Mouse (Mus musculus): ENCODE measurements around the gene Eif3c. TPM values are rescaled to one million over a fixed set of nuclear protein-coding genes. Genes with fewer than 3 reads are reported as not detected.

The Eif3c gene
- total RNA-seq, 1 experiment = 289 TPM

DNA sequence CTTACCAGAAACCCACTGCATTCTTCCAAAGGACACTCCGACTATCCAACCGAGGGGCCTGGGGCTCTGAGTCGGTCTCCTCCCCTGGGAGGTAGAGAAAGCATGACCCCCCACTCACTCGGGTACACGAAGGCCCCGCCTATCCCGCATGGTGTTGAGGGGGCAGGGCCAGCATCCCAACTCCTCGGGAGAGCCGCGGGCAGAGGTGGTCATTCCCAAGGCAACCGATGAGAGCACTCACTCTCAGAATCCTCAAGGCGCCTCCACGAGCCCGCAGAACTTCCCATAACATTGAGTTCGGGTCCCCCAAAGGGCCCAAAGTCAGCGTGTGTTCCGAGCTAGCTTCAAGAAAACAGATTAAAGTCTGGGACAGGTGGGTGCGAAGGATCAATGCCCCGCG is 16.5 kb upstream of the Eif3c start:
- in situ Hi-C loops (cut with MboI; ENCODE audit: low sequenced_read_pairs in 2 of 2, unreplicated experiment in 2 of 2) = no loop called here
- no peak for DNase-seq (ENCODE audit: low read depth, low spot score)
- peaks cover 0 to 10% of the 10 kb centered on the region in 2 experiments; a peak in 1 of 4 replicates for H3K4me1 ChIP-seq (ENCODE audit: control insufficient read depth in 2 of 2, insufficient read depth in 2 of 2, low read length in 2 of 2, poor library complexity in 1 of 2)
- H3K36me3 ChIP-seq (ENCODE audit: control insufficient read depth, insufficient read depth, low read length, poor library complexity, severe bottlenecking) = 0 out of 2 replicates have a peak, but pooled peaks cover 3% of the 10 kb centered on the region
- H3K27ac ChIP-seq (ENCODE audit: insufficient read depth, low read depth, low read length, poor library complexity, severe bottlenecking) = no peak overlapping the region
- no peaks in the 10 kb centered on the region for H3K9me3 ChIP-seq (ENCODE audit: control insufficient read depth, insufficient read depth, low read depth, low read length)
- H3K4me3 ChIP-seq (ENCODE audit: insufficient read depth in 1 of 2, low read depth in 1 of 2, low read length in 2 of 2, poor library complexity in 1 of 2, severe bottlenecking in 1 of 2) = peak overlapping the region; percentile 64 to 74
- peak overlapping the region; percentile 72 for H3K9ac ChIP-seq (ENCODE audit: insufficient read depth, low read depth, low read length, poor library complexity, severe bottlenecking)
- TF ChIP-seq ZNF384 (IDR thresholded peaks at IDR 0.05; ENCODE audit: low read depth, low read length) = no peak

DNA sequence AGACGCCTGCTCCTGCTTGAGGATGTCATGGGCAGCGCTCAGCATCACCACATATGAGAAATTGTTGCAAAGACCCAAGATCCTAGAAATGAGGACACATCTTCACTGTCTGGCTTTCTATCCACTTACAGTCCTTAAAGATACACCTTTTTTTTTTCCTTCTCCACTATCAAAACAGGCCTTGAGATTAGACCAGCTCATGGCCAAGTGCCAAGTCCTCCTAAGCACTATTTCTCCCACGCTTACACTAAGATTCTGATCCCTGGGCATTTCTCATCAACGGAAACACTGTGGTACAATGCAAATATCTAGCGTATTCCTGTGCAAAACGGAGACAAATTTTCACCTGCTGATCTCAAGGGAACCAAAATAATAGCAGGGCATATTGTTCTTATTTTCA is 15.4 kb upstream of the Eif3c start:
- H3K36me3 ChIP-seq (ENCODE audit: control insufficient read depth, insufficient read depth, low read length, poor library complexity, severe bottlenecking) = 0 out of 2 replicates have a peak, but pooled peaks cover 3% of the 10 kb centered on the region
- TF ChIP-seq CHD2 (IDR thresholded peaks at IDR 0.05; ENCODE audit: low read depth, low read length) (no peak), MAFK (IDR thresholded peaks at IDR 0.05; ENCODE audit: insufficient read depth, low read depth, low read length) (no peak), ZC3H11A (IDR thresholded peaks at IDR 0.05; ENCODE audit: borderline replicate concordance, low read depth, low read length) (no peak), ZNF384 (IDR thresholded peaks at IDR 0.05; ENCODE audit: low read depth, low read length) (no peak), HCFC1 (IDR thresholded peaks at IDR 0.05; ENCODE audit: borderline replicate concordance, insufficient read depth, low read length) (no peak)
- no peak overlapping the region for H3K4me3 ChIP-seq (ENCODE audit: insufficient read depth in 1 of 2, low read depth in 1 of 2, low read length in 2 of 2, poor library complexity in 1 of 2, severe bottlenecking in 1 of 2)
- peaks cover 0 to 10% of the 10 kb centered on the region in 2 experiments; a peak in 1 of 4 replicates for H3K4me1 ChIP-seq (ENCODE audit: control insufficient read depth in 2 of 2, insufficient read depth in 2 of 2, low read length in 2 of 2, poor library complexity in 1 of 2)
- no peak overlapping the region for H3K27ac ChIP-seq (ENCODE audit: insufficient read depth, low read depth, low read length, poor library complexity, severe bottlenecking)
- no peaks in the 10 kb centered on the region for H3K9me3 ChIP-seq (ENCODE audit: control insufficient read depth, insufficient read depth, low read depth, low read length)
- H3K9ac ChIP-seq (ENCODE audit: insufficient read depth, low read depth, low read length, poor library complexity, severe bottlenecking) = no peak overlapping the region
- in situ Hi-C loops (cut with MboI; ENCODE audit: low sequenced_read_pairs in 2 of 2, unreplicated experiment in 2 of 2) = no loop called here
- DNase-seq (ENCODE audit: low read depth, low spot score) = no peak

DNA sequence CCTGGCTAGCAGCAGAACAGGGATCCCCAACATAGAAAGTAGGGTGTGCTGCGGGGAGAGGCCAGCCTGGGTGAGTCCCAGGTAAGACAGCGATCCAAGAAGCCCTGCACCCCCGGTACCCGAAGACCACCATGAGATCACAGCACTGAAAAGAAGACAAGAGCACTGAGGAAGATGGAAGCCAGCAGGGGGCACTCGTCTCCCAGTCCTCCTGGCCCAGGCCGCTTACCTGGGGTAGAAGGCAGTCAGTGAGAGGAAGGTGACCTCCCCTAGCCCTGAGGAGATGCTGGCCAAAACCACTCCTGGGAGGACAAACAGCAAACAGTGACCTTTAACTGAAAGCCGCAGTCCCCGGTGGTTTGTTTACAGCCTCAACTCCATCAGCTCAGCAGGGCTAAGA is 13.0 kb upstream of the Eif3c start:
- Histone ChIP-seq H3K4me3 (ENCODE audit: insufficient read depth in 1 of 2, low read depth in 1 of 2, low read length in 2 of 2, poor library complexity in 1 of 2, severe bottlenecking in 1 of 2) (no peak overlapping the region), H3K4me1 (ENCODE audit: control insufficient read depth in 2 of 2, insufficient read depth in 2 of 2, low read length in 2 of 2, poor library complexity in 1 of 2) (0 out of 4 replicates have a peak, but pooled peaks cover 0 to 4% of the 10 kb centered on the region in 2 experiments), H3K9ac (ENCODE audit: insufficient read depth, low read depth, low read length, poor library complexity, severe bottlenecking) (no peak overlapping the region), H3K9me3 (ENCODE audit: control insufficient read depth, insufficient read depth, low read depth, low read length) (no peaks in the 10 kb centered on the region), H3K36me3 (ENCODE audit: control insufficient read depth, insufficient read depth, low read length, poor library complexity, severe bottlenecking) (peaks cover 12% of the 10 kb centered on the region), H3K27ac (ENCODE audit: insufficient read depth, low read depth, low read length, poor library complexity, severe bottlenecking) (no peak overlapping the region)
- no peak for DNase-seq (ENCODE audit: low read depth, low spot score)
- in situ Hi-C loops (cut with MboI; ENCODE audit: low sequenced_read_pairs in 2 of 2, unreplicated experiment in 2 of 2) = no loop called here
- TF ChIP-seq HCFC1 (IDR thresholded peaks at IDR 0.05; ENCODE audit: borderline replicate concordance, insufficient read depth, low read length) = no peak
- TF ChIP-seq ZNF384 (IDR thresholded peaks at IDR 0.05; ENCODE audit: low read depth, low read length) = no peak
- TF ChIP-seq MAFK (IDR thresholded peaks at IDR 0.05; ENCODE audit: insufficient read depth, low read depth, low read length) = no peak
- no peak for TF ChIP-seq CHD2 (IDR thresholded peaks at IDR 0.05; ENCODE audit: low read depth, low read length)

- no peaks in the 10 kb centered on the region for H3K4me1 ChIP-seq (ENCODE audit: control insufficient read depth in 2 of 2, insufficient read depth in 2 of 2, low read length in 2 of 2, poor library complexity in 1 of 2)
- H3K9me3 ChIP-seq (ENCODE audit: control insufficient read depth, insufficient read depth, low read depth, low read length) = no peaks in the 10 kb centered on the region
- H3K36me3 ChIP-seq (ENCODE audit: control insufficient read depth, insufficient read depth, low read length, poor library complexity, severe bottlenecking) = peaks cover 17% of the 10 kb centered on the region
- H3K9ac ChIP-seq (ENCODE audit: insufficient read depth, low read depth, low read length, poor library complexity, severe bottlenecking) = no peak overlapping the region
- H3K4me3 ChIP-seq (ENCODE audit: insufficient read depth in 1 of 2, low read depth in 1 of 2, low read length in 2 of 2, poor library complexity in 1 of 2, severe bottlenecking in 1 of 2) = no peak overlapping the region
- TF ChIP-seq HCFC1 (IDR thresholded peaks at IDR 0.05; ENCODE audit: borderline replicate concordance, insufficient read depth, low read length) (0 out of 2 replicates have a peak, but pooled peaks have one; percentile 38), MAFK (IDR thresholded peaks at IDR 0.05; ENCODE audit: insufficient read depth, low read depth, low read length) (peak; percentile 17; the same call in 1 of the 2 replicates), ZNF384 (IDR thresholded peaks at IDR 0.05; ENCODE audit: low read depth, low read length) (0 out of 2 replicates have a peak, but pooled peaks have one; percentile 32), ZC3H11A (IDR thresholded peaks at IDR 0.05; ENCODE audit: borderline replicate concordance, low read depth, low read length) (peak; percentile 80; the same call in 1 of the 2 replicates), CHD2 (IDR thresholded peaks at IDR 0.05; ENCODE audit: low read depth, low read length) (no peak)
- H3K27ac ChIP-seq (ENCODE audit: insufficient read depth, low read depth, low read length, poor library complexity, severe bottlenecking) = no peak overlapping the region
- in situ Hi-C loops (cut with MboI; ENCODE audit: low sequenced_read_pairs in 2 of 2, unreplicated experiment in 2 of 2) = no loop called here
- peak; percentile 78 for DNase-seq (ENCODE audit: low read depth, low spot score)
These were observed 10.7 kb upstream of the Eif3c start for GRCm38 (mm10) chr7:126576946-126577345.

DNA sequence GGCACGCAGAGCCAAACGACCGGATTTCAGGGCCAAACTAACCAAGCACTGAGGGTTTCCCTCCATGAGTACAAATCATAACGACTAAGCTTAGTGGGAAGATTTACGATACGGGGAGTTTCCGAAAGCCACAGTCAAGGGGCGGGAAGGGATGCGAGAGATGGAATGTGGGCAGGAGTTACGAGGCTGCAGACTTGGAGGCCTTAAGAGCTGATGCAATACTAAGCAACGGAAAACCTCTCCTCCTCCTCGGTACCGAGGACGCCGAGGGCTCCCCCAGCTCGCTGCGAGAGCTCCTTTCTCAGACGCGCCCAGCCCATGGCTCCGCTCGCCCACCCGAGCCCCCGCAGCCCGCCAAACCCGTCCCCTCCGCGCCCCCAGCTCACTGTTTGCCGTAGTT is 518 bp downstream of the Eif3c start:
- Histone ChIP-seq H3K27ac (ENCODE audit: insufficient read depth, low read depth, low read length, poor library complexity, severe bottlenecking) (peak overlapping the region; percentile 61; the same call in 1 of the 2 replicates), H3K9me3 (ENCODE audit: control insufficient read depth, insufficient read depth, low read depth, low read length) (no peaks in the 10 kb centered on the region), H3K4me1 (ENCODE audit: control insufficient read depth in 2 of 2, insufficient read depth in 2 of 2, low read length in 2 of 2, poor library complexity in 1 of 2) (no peaks in the 10 kb centered on the region), H3K4me3 (ENCODE audit: insufficient read depth in 1 of 2, low read depth in 1 of 2, low read length in 2 of 2, poor library complexity in 1 of 2, severe bottlenecking in 1 of 2) (peak overlapping the region; percentile 93 to 98), H3K9ac (ENCODE audit: insufficient read depth, low read depth, low read length, poor library complexity, severe bottlenecking) (peak overlapping the region; percentile 98), H3K36me3 (ENCODE audit: control insufficient read depth, insufficient read depth, low read length, poor library complexity, severe bottlenecking) (peaks cover 31% of the 10 kb centered on the region)
- no peak for TF ChIP-seq ZNF384 (IDR thresholded peaks at IDR 0.05; ENCODE audit: low read depth, low read length)
- no peak for TF ChIP-seq MAFK (IDR thresholded peaks at IDR 0.05; ENCODE audit: insufficient read depth, low read depth, low read length)
- TF ChIP-seq ZC3H11A (IDR thresholded peaks at IDR 0.05; ENCODE audit: borderline replicate concordance, low read depth, low read length) = no peak
- TF ChIP-seq HCFC1 (IDR thresholded peaks at IDR 0.05; ENCODE audit: borderline replicate concordance, insufficient read depth, low read length) = no peak
- TF ChIP-seq CHD2 (IDR thresholded peaks at IDR 0.05; ENCODE audit: low read depth, low read length) = no peak
- in situ Hi-C loops (cut with MboI; ENCODE audit: low sequenced_read_pairs in 2 of 2, unreplicated experiment in 2 of 2) = no loop called here
- no peak for DNase-seq (ENCODE audit: low read depth, low spot score)
